Mouse (Mus musculus) lung, postnatal 4 days (tissue): Measurements from ENCODE around the gene Pmpcb.

Experiments
- DNase-seq, 2 experiments: peaks; one replicate each; pipeline ENCODE4 v3.0.0; 2021

Pmpcb gene

DNA sequence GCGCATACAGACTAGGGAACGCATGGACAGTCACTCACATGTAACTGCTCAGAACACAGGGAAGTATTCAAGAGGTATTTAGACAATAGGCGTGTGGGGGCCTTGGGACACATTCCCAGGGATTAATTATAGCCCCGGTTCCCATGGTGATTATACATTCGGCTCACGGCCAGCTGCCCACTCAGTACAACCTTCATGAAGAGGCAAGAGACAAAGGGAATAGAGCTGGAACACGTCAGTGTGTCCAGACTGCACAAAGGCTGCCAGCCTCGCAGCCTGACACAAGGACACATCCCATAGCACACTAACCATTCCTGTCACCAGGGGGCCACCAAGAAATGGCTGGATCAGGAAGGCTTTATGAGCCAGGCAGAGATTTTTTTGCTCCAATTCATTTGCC lies 4.0 kb upstream of the Pmpcb start:
- DNase-seq = peak; percentile 59 to 64

DNA sequence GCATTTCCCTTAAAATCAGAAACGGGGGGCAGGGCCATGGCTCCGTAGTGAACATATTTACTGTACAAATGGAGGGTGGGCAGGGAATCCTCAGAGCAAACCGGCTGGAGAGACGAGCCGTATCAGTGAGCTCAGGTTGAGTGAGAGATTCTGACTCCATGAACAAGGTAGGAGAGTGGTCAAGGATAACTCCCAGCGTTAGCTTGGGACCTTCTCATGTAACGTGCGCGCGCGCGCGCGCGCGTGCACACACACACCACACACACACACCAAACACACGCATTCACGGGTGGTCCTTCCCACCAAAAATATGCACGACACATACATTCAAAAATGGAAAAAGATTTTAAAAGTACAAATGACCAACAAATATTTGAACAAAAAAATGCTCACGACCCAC lies 1.8 kb upstream of the Pmpcb start:
- no peak for DNase-seq

DNA sequence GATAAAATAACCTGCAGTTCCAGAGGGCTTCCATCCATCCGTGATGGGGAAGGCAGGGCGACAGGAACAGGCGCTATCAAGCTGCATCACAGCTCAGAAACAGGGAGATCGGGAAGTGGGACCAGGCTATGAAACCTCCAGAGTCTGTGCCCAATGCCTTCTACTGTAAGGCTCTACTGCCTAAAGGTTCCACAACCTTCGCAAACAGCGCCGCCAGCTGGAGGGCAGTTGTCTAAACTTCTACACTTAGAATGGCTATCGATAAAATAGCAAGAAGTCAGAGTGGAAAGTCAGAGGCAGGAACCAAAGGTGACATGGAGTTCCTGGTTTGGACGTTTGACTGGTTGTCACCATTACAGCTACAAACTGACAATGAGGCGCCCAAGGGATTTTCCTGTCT lies 1.4 kb upstream of the Pmpcb start:
- peak; percentile 74 to 81 for DNase-seq

DNA sequence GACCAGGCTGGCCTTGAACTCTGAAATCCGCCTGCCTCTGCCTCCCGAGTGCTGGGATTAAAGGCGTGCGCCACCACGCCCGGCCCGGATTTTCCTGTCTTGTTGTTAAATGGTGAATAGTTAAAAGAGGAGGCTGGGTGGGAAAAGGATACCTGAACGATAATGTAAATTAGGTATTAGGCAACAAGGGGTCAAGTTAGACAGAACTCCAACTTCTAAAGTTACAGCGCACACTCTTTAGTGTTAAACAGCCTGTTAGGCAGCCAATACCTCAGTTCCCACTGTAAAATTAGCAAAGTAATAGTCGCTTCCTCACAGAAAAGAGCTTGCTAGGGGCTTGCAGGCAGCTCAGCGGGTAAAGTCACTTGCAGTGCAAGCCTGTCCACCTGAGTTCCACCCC lies 895 bp upstream of the Pmpcb start:
- DNase-seq = no peak

DNA sequence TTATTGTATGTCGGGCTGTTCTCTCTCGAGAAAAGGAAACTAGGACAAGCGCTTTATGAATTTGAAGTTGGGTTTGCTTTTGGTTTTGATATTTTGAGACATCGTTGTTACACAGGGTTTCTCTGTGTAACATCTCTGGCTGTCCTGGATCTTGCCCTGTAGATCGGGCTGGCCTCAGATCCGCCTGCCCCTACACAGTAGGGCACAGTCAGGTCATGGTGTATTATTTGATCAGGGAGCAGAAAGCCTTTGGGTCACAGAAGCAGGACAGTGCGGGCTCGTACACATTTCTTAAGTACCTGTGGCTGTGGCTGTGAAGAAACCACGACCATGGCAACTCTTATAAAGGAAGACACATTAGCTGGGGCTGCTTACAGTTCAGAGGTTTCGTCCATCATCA lies 679 bp downstream of the Pmpcb start:
- DNase-seq = no peak

DNA sequence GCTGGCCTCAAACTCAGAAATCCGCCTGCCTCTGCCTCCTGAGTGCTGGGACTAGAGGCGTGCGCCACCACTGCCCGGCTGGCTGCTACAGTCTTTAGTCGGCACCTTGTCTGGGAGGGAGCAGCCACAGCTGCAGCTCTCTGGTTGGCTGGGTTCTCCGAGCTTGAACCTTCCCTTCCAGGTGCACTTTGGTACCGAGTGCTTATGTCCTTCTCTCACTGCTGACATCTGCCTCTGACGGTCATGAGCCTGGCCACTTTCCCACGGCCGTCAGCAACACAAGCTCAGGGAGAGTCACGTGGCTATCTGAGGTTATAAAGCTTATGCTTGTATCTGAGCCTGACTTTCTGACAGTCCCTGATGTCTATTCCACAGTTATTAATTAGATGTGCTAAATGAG lies 2.2 kb downstream of the Pmpcb start:
- DNase-seq = no peak

DNA sequence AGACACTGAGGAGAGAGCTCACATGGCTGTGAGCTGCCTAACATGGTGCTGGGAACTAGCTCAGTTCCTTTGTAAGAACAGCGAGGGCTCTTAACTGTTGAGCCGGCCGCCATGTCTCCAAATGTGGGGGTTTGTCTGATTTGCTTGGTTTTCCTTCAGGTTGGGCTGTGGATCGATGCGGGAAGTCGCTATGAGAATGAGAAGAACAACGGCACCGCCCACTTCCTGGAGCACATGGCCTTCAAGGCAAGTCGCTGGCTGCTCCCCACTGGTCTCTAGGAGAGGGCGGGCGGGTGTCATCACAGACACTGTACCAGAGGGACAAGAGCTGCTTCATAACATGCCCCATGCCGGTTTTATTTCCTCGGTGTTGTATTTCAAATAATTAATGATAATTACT lies 2.9 kb downstream of the Pmpcb start:
- no peak for DNase-seq

DNA sequence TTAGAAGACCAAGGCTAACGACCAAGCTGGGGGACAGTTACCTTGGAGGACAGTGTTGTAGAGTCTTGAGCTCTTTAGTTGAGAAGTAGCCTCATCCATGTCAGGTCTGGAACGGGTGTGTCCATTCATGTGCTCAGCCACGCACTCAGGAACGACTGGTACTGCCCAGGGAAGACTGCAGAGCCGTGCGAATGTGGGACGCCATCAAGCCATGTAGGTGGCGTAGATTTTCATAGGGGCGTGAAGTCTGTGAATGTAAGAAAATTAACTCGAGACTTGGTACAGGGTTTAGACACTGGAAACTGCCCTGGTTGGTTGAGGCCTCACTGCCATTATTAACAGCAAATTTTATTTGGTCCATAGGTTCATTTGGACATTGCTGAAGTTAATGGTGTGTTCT lies 6.7 kb downstream of the Pmpcb start:
- no peak for DNase-seq

DNA sequence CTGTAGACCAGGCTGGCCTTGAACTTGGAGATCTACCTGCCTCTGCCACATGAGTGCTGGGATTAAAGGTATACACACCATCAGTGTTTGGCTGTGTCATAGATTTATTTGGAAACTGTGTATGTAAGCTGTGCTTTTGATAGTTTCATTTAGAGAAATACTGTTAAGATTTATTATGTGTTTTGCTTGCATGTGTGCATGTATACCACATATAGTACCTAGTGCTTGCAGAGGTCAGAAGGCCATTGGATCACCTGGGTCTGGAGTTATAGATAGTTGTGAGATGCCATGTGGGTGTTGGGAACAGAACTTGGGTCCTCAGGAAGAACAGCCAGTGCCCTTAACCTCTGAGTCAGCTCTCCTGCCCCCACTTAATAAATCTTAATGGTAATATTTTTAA lies 7.7 kb downstream of the Pmpcb start:
- DNase-seq = no peak

DNA sequence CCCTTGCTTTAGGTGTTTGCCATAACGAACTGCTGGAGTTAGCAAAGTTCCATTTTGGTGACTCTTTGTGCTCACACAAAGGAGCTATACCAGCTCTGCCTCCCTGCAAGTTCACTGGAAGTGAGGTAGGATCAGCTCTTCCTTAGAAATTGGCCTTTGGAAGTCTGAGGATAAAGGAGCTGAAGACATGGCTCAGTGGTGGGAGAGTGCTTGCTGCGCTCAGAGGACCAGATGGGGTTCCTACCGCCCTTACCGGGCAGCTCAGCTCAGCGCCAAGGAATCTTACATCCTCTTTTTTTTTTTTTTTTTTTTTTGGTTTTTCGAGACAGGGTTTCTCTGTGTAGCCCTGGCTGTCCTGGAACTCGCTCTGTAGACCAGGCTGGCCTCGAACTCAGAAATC lies 9.0 kb downstream of the Pmpcb start:
- no peak for DNase-seq

DNA sequence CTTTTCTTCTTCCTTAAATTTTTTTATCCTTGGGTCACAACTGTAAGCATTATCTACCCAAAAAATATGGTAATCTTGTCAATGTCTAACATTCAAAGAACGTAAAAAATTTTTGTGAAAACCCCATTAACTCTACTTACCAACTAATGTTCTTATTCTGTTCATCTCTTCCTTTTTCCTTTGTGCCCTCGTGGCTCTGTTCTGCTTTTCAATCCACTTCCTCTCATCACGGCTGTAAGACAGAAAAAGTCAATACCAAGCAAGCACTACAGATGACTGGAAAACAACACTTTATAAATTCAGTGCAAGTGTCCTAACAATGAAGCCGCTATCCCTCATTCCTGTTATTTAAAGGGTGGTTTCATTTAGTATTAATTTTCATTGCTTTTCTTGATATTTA lies 31.6 kb downstream of the Pmpcb start:
- no peak for DNase-seq

DNA sequence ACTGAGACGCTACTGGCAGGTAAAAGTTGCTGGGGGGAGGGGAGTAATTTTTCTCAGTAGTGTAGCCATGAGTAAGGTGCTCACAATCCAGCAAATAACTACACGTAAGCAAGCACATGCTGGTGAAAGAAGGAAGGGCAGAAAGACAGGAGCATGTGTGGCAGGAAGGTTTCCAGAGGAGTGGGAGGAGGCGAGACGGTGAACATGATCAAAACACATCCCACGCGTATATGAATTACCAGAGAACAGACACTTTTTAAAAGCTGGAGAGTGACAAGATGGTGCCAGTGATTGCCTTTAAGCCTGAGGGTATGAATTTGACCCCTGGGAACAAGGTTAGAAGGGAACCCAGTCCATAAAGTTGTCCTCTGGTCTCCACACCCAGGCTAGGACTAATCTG lies 32.9 kb downstream of the Pmpcb start:
- no peak for DNase-seq

DNA sequence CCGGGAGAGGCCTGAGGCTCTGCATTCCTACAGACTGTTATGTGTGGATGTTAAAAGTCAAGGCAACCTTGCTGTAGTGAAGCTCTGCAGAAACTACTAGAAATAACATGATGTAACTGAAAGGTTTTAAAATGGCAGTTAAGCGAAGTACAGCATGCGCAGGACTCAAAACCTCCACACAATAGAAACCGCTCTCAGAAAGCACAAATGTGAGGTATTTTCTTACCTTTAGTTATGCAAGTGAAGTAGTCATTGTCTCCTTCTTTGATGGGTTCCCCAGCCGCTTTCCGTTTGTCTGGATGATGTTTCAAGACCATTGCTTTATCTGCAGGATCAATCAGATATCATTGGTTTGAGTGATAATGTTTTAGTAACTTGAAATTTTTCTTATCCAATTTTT lies 39.5 kb downstream of the Pmpcb start:
- no peak for DNase-seq

DNA sequence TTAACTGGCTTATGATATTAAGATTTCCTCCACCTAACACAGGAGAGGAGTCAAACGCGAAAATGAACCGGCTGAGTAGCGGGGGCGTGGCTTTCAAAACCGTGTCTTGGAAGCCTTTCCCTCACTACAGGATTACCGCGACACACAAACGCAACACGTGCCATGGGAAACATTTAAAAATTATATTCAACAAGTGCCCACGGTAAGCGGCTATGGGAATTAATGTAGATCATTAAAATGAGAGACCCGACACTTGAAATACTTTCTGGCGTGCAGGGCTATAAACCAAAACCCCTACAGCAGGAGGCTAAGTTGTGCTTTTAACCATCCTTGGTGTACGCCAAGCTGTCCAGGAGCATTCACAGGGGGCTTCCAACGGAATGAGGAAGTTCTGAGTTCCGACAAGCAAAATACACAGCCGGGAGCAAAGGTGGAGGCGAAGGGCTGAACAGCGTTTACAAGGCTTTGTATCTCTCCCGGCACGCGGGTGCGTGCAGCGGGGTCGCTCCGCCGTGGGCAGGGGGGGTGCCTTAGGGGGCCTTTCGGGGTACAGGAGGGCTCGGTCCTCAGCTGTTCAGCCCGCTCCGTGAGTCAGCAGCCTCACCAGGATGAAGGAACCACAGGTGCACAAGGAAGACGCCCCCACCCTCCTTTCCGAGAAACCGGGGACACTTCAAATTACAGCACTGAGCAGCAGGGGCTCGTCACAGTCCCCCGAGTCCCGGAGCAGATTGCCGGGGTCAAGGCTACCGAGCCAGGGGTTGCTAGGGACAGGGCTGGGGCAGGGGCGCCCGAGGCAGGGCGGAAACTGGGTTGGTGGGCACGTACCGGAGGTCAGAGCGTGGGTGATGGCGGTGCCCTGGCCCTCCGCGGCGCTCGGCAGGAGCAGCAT lies 47.5 kb downstream of the Pmpcb start:
- peak in 1 of 2 experiments; percentile 9 for DNase-seq

DNA sequence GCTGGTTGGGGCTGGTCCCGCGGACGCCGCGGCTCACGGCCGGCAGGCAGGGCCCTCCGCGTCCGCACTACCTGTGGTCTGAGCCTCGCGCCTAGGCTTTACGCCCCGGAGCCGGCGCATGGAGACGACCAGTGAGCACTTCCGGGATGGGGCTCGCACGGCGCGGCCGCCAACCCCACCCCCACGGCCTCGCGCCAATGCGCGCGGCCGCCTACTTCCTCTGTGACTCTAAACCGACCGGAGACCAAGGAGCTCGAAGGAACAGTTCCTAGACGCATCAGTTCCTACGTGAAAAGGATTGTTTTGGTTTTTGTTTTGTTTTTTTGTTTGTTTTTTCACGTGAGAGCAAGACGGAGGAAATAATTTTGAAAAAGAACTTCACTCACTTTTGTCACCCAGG lies 48.1 kb downstream of the Pmpcb start, which contains the start of the genes Dnajc2 and Psmc2:
Gene Dnajc2 (minus strand): TSS at position 199 of the 400 bp plus-strand sequence.
Gene Psmc2 (plus strand): TSS at position 231 of the 400 bp plus-strand sequence.
- peak; percentile 92 to 95 for DNase-seq

DNA sequence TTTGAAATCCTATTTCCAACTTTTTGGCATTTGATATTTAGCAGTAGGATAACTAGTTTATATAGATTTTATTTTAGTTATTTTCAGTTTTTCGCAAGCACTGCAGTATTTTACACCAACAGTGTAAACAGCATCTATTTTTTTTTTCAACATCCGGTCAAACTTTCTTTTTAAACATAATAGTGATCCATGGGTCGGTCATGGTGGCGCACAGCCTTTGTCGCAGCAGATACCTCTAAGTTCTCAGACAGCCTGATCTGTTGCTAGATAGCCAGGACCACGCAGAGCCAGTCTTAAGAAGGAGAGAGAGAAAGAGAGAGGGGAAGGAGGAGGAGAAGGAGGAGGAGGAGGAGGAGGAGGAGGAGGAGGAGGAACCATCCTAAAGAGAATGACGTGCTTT lies 48.8 kb downstream of the Pmpcb start:
- no peak for DNase-seq

DNA sequence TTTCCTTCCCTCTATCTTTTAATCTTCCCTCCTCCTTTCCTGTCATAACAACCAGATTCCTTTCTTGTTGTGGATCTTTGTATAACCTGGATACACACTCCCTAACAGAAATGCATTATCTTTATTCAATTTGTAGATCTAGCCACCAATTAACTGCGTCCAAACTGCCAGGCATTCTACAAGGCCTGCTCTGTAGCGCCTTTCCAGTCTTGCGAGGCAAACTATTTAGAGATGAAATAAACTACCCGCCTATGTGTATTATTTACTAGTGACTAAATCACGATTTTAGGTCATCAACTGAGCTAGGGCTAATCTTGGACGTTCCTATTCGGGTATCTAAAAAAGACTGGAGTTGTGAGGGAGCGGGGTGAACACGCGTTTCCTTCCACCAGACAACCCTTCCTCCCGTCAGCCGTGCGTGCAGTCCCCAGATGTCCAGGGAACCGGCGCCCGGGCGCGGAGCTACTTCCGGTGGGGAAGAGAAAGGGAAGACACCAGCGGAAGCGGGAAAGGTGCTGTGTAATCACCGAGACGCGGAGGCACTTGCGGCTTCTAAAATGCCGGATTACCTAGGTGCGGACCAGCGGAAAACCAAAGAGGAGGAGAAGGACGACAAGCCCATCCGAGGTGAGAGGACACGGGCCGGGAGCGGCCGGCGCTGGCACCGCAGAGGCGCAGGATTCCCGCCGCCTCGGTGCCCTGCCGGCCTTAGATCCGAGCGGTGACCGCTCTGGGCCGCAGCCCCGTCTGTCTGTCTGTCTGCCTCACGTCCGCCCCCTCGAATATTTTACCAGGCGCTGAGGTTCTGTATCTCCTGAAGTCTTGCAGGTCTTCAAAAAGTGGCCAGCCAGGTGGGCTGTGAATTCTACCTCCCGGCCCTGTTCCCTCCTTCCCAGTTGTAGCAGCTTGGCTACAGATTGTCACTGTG lies 49.6 kb downstream of the Pmpcb start:
- peak; percentile 94 to 96 for DNase-seq

DNA sequence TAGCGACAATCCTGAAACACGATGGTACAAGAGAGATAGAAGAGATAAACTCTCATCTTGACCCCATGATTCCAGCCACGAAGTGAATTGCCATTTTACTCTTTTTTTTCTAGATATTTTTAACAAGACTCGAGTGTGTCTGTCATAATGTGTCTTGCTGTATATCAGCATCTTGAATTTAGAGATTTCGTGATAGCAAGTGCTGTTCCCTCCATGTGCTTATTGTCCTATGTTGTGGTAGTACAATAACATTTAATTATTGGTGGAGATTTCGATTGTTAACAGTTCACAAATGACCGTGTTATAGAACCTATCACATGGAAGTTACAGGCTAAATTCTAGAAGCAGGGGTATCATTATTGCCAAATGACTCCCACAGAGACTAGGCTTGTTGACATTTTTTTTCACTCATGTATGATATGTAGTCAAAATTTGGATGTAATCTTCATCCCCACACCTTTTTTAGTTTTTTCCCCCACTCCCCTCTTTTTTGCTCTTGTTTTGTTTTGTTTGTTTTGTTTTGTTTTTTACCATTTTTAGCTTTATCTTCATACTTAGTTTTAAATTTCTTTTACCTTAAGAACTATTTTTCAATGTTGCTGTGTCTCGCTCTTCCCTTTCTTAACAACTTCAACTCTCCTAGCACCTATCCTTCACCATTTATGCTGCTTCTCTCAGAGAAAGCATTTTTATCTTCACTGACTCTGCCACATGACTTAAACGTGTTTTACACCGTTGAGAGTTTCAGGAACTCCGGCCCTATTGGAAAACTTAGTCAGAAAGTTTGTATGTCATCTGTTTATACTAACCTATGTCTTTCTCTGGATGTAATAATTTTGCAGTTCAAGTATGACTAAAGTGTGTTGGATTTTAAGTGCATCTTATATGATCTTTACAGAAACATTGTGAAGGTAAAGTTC lies 50.5 kb downstream of the Pmpcb start:
- no peak for DNase-seq

DNA sequence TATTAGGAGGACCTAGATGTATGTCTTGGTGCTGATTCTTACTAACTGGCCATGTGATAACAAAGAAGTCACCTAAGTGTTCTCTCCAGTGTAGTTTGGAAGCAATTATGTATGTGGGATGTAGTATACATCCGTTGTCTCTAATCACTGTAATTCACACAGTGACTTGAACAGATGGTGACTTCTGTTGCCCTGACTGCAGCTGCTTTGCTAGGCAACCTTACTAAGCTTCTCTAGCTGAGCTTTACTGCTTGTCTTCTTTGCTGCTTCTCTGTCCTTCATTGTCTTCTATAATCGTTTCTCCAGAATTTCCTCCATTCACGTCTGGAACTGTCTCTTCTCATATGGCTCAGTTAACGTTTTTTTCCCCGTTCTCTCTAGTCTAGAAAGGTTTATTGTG lies 52.1 kb downstream of the Pmpcb start:
- DNase-seq = no peak

DNA sequence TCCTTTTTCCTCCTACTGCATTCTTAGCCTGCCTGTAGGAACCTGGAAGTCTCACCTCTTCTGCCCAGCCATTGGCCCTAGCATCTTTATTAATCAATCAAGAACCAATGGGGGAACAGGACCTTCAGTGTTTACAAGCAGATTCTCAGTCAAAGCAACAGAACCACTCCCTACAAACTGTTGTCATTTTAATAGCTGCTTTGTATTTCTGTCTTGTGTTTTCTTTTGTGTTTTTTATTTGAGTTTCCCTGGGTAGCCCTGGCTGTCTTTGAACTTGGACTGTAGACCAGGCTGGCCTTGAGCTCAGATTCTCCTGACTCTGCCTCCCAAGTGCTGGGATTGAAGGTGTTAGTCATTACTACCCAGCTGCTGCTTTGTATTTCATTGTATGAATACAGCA lies 55.2 kb downstream of the Pmpcb start:
- no peak for DNase-seq

DNA sequence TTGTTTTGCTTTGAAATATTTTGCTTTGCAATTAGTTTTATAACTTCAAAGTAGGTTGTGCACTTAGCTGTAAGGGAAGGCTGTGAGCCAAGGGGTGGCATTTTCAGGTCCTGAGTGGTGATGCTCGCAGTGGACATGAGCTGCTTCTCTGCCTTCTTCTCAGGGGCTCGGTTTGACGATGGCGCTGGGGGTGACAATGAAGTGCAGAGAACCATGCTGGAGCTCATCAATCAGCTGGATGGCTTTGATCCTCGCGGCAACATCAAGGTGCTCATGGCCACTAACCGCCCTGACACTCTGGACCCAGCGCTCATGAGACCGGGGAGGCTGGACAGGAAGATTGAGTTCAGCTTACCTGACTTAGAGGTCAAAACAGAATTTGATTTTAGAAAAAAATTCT lies 66.0 kb downstream of the Pmpcb start:
- no peak for DNase-seq

DNA sequence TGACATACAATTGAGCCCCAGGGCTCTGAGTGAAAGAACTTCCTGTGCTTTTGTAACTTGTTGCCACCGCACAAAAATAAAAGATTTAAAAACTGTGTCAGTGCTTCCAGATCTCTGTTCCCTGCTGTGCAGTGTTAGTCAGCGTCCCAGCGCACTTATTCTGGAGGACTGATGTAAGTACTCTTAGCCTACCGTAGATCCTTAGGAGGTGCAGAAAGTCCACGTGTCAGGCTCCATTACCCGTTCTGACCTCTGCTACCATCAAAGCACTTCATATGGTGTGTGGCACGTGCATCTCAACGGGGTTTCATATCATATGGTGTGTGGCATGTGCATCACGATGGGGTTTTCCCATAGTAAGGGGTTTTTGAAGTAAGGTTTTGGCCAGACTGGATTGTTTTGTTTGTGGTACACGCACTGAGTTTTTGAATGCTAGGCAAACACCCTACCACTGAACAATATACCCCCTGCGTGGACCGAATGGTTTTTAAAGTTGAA lies 66.8 kb downstream of the Pmpcb start:
- no peak for DNase-seq

DNA sequence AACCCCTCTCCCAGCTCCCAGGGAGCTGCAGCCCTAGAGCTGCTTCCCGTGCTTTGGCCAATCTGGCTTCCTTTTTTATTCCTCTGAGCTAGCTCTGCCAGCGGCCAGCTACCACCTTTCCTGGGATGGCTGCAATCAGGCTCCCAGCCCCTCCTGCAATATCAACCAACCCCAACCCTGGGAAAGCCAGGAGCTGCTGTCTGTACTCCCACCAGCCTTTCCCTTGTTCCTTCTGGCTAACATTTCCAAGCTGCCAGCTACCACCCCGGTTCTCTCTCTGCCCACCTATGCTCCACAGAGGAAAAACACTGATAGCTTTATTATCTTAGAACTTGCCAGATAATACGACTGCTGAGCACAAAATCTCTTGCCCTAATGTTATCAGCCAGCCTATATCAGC lies 67.9 kb downstream of the Pmpcb start:
- DNase-seq = no peak
